Mouse (Mus musculus) CH12.LX (cell line): ENCODE measurements around the gene Pla2g4a. TPM values are rescaled to one million over a fixed set of nuclear protein-coding genes. Genes with fewer than 3 reads are reported as not detected.

Experiments
- DNase-seq: peaks from one replicate; pipeline ENCODE4 v3.0.0-alpha.2; 2013; ENCODE audit errors: extremely low read depth
- H3K27ac ChIP-seq: 2 replicates; pipeline ENCODE4 v1.5.1; 2012; ENCODE audit warnings: low read depth, mild to moderate bottlenecking, control low read depth, moderate library complexity; ENCODE audit not compliant: insufficient read depth
- H3K27me3 ChIP-seq: replicated peaks from 2 replicates; pipeline ENCODE3; 2012; ENCODE audit warnings: inconsistent platforms
- H3K36me3 ChIP-seq, 2 experiments: replicated peaks in 1 of 2; 2 replicates each; pipeline versions ENCODE3 to v1.6.1; 2012; ENCODE audit warnings: inconsistent platforms in 1 of 2, low read length in 1 of 2, mild to moderate bottlenecking in 1 of 2, mixed read lengths in 1 of 2, moderate library complexity in 1 of 2; ENCODE audit not compliant: control insufficient read depth in 1 of 2, insufficient read depth in 1 of 2
- H3K4me1 ChIP-seq, 2 experiments: 2 replicates each; pipeline ENCODE4 v1.6.1; 2012; ENCODE audit warnings: inconsistent platforms in 1 of 2, moderate library complexity in 1 of 2; ENCODE audit not compliant: insufficient read depth in 2 of 2, control insufficient read depth in 1 of 2
- H3K4me2 ChIP-seq: 2 replicates; pipeline ENCODE4 v1.6.1; 2012; ENCODE audit warnings: low read depth, mild to moderate bottlenecking, control low read depth; ENCODE audit not compliant: poor library complexity, insufficient read depth, severe bottlenecking
- H3K4me3 ChIP-seq, 3 experiments: fragments of 150-350 bp in 1 of 3; sonication (generic) in 1 of 3; replicated peaks in 1 of 3; 2 replicates each; pipeline versions ENCODE3 to v1.5.1; 2011 to 2012; ENCODE audit warnings: low read depth in 2 of 3, low read length in 2 of 3, mild to moderate bottlenecking in 2 of 3, moderate library complexity in 2 of 3, control low read depth in 1 of 3, improper control_type of control experiment in 1 of 3, inconsistent platforms in 1 of 3, mixed read lengths in 1 of 3; ENCODE audit not compliant: poor library complexity in 1 of 3
- H3K79me2 ChIP-seq: replicated peaks from 2 replicates; pipeline ENCODE4 v1.6.1; 2012; ENCODE audit warnings: mild to moderate bottlenecking, moderate library complexity; ENCODE audit not compliant: control insufficient read depth, poor library complexity, insufficient read depth, severe bottlenecking; ENCODE audit errors: extremely low read depth
- H3K9ac ChIP-seq: 2 replicates; pipeline ENCODE4 v1.6.1; 2012; ENCODE audit warnings: low read depth, mild to moderate bottlenecking, control low read depth, moderate library complexity; ENCODE audit not compliant: insufficient read depth
- H3K9me3 ChIP-seq: replicated peaks from 2 replicates; pipeline ENCODE3; 2012; ENCODE audit warnings: low read length, inconsistent platforms, mixed read lengths
- CHD1 ChIP-seq: IDR thresholded peaks from 2 replicates; pipeline ENCODE4 v1.6.1; 2012; ENCODE audit warnings: low read depth, low read length, improper control_type of control experiment, inconsistent platforms
- CHD2 ChIP-seq: IDR thresholded peaks from 2 replicates; pipeline ENCODE4 v1.6.1; 2011; ENCODE audit warnings: low read length, improper control_type of control experiment
- ELF1 ChIP-seq: IDR thresholded peaks from 2 replicates; pipeline ENCODE4 v1.6.1; 2014; ENCODE audit warnings: low read depth, mild to moderate bottlenecking, inconsistent platforms, low read length, improper control_type of control experiment
- EP300 ChIP-seq: IDR thresholded peaks from 2 replicates; pipeline ENCODE4 v1.6.1; 2011; ENCODE audit warnings: low read length, improper control_type of control experiment
- ETS1 ChIP-seq: conservative IDR thresholded peaks from 2 replicates; pipeline ENCODE4 v1.6.1; 2012; ENCODE audit warnings: low read depth, mild to moderate bottlenecking, inconsistent platforms, low read length, improper control_type of control experiment, moderate library complexity
- GABPA ChIP-seq: IDR thresholded peaks from 2 replicates; pipeline ENCODE4 v1.6.1; 2012; ENCODE audit warnings: low read depth, low read length, improper control_type of control experiment, inconsistent platforms; ENCODE audit not compliant: insufficient replicate concordance
- HCFC1 ChIP-seq: IDR thresholded peaks from 2 replicates; pipeline ENCODE4 v1.6.1; 2012; ENCODE audit warnings: low read depth, mild to moderate bottlenecking, inconsistent platforms, low read length, improper control_type of control experiment
- IRF4 ChIP-seq: IDR thresholded peaks from 2 replicates; pipeline ENCODE4 v1.6.1; 2014; ENCODE audit warnings: low read depth, mild to moderate bottlenecking, inconsistent platforms, low read length, improper control_type of control experiment
- KAT2A ChIP-seq: IDR thresholded peaks from 2 replicates; pipeline ENCODE4 v1.6.1; 2012; ENCODE audit warnings: low read length, improper control_type of control experiment, inconsistent platforms; ENCODE audit not compliant: insufficient replicate concordance
- MAFK ChIP-seq: IDR thresholded peaks from 2 replicates; pipeline ENCODE4 v1.6.1; 2011; ENCODE audit warnings: low read length, improper control_type of control experiment; ENCODE audit not compliant: insufficient replicate concordance
- MAZ ChIP-seq: IDR thresholded peaks from 2 replicates; pipeline ENCODE4 v1.6.1; 2012; ENCODE audit warnings: low read depth, mild to moderate bottlenecking, inconsistent platforms, low read length, improper control_type of control experiment, moderate library complexity
- MEF2A ChIP-seq: IDR thresholded peaks from 2 replicates; pipeline ENCODE4 v1.6.1; 2014; ENCODE audit warnings: low read depth, mild to moderate bottlenecking, inconsistent platforms, low read length, improper control_type of control experiment, borderline replicate concordance
- MYC ChIP-seq: IDR thresholded peaks from 2 replicates; pipeline ENCODE4 v1.6.1; 2011; ENCODE audit warnings: low read depth, mild to moderate bottlenecking, improper control_type of control experiment, low read length
- NRF1 ChIP-seq: IDR thresholded peaks from 2 replicates; pipeline ENCODE4 v1.6.1; 2014; ENCODE audit warnings: low read depth, mild to moderate bottlenecking, inconsistent platforms, low read length, improper control_type of control experiment, moderate library complexity
- PAX5 ChIP-seq: IDR thresholded peaks from 2 replicates; pipeline ENCODE4 v1.6.1; 2012; ENCODE audit warnings: low read length, inconsistent platforms, mixed read lengths
- RAD21 ChIP-seq: IDR thresholded peaks from 2 replicates; pipeline ENCODE4 v1.6.1; 2011; ENCODE audit warnings: low read depth, mild to moderate bottlenecking, low read length, improper control_type of control experiment, moderate library complexity
- TBP ChIP-seq: conservative IDR thresholded peaks from 2 replicates; pipeline ENCODE4 v1.6.1; 2011; ENCODE audit warnings: low read depth, low read length, improper control_type of control experiment
- TCF12 ChIP-seq: IDR thresholded peaks from 2 replicates; pipeline ENCODE4 v1.6.1; 2014; ENCODE audit warnings: low read depth, mild to moderate bottlenecking, inconsistent platforms, low read length, improper control_type of control experiment
- UBTF ChIP-seq: IDR thresholded peaks from 2 replicates; pipeline ENCODE4 v1.6.1; 2012; ENCODE audit warnings: low read depth, mild to moderate bottlenecking, inconsistent platforms, low read length, improper control_type of control experiment, moderate library complexity
- ZC3H11A ChIP-seq: IDR thresholded peaks from 2 replicates; pipeline ENCODE4 v1.6.1; 2012; ENCODE audit warnings: low read depth, mild to moderate bottlenecking, inconsistent platforms, low read length, improper control_type of control experiment
- ZMIZ1 ChIP-seq: IDR thresholded peaks from 2 replicates; pipeline ENCODE4 v1.6.1; 2012; ENCODE audit warnings: low read depth, mild to moderate bottlenecking, inconsistent platforms, low read length, improper control_type of control experiment
- ZNF384 ChIP-seq: IDR thresholded peaks from 2 replicates; pipeline ENCODE4 v1.6.1; 2012; ENCODE audit warnings: low read depth, low read length, improper control_type of control experiment, inconsistent platforms
- dilution Hi-C: fragments of 300-500 bp; cut with MboI; formaldehyde crosslinking; loops from 2 replicates; pipeline ENCODE4 v1.14.3; 2020; ENCODE audit warnings: low sequenced_read_pairs; ENCODE audit not compliant: extremely low pct_unique_long_range_greater_than_20kb, extremely low pct_ligation_motif_present
- in situ Hi-C: fragments of 300-500 bp; cut with MboI; formaldehyde crosslinking; loops from 3 replicates; pipeline ENCODE4 v1.14.3; 2019; ENCODE audit warnings: low sequenced_read_pairs, low pct_ligation_motif_present, low pct_unique_long_range_greater_than_20kb, mixed read lengths
- polyA plus RNA-seq: library from polyadenylated mRNA; unstranded; fragments of >175 nt; gene quantifications from 2 replicates; pipeline ENCODE4 v1.2.1, GENCODE M21; 2012; ENCODE audit warnings: low read depth; ENCODE audit not compliant: insufficient read length
- total RNA-seq, 2 experiments: library from RNA; depleted of rRNA; stranded (reverse); fragments of 300-350 nt in 1 of 2; fragments of >200 nt in 1 of 2; gene quantifications; 2 replicates each; pipeline ENCODE4 v1.2.3; 2012 to 2014

Pla2g4a gene
- total and polyA plus RNA-seq, 3 experiments: 3.2 to 15.6 (median 3.5) TPM

GRCm38 (mm10) chr1:149950656-149951055, 10.4 kb downstream of the Pla2g4a start (continued):
- TF ChIP-seq ELF1: no peak
- TF ChIP-seq IRF4: no peak; the same call in 1 of the 2 replicates
- TF ChIP-seq ZC3H11A: no peak
- no peak for TF ChIP-seq ZNF384
- no peak for TF ChIP-seq RAD21
- TF ChIP-seq UBTF: no peak
- no peak for TF ChIP-seq ZMIZ1
- peak; percentile 49; the same call in 1 of the 2 replicates for TF ChIP-seq TBP

GRCm38 (mm10) chr1:149950254-149950653, 10.8 kb downstream of the Pla2g4a start:
- H3K79me2 ChIP-seq: peaks cover 30% of the 10 kb centered on the region
- no peak for TF ChIP-seq HCFC1
- no peak for TF ChIP-seq MYC
- no peak for TF ChIP-seq KAT2A
- TF ChIP-seq ZC3H11A: no peak
- TF ChIP-seq RAD21: no peak
- TF ChIP-seq CHD2: no peak
- no peak for TF ChIP-seq NRF1
- TF ChIP-seq ETS1: no peak
- TF ChIP-seq ZMIZ1: no peak
- no peak for TF ChIP-seq MAFK
- no peak for TF ChIP-seq EP300
- TF ChIP-seq TCF12: no peak
- no peak for TF ChIP-seq PAX5
- no peak for TF ChIP-seq UBTF
- TF ChIP-seq CHD1: no peak
- no peak for TF ChIP-seq GABPA
- TF ChIP-seq MEF2A: no peak
- TF ChIP-seq MAZ: no peak
- H3K27me3 ChIP-seq: no peaks in the 10 kb centered on the region
- in situ Hi-C loops: no loop called here
- no peaks in the 10 kb centered on the region for H3K9me3 ChIP-seq
- no peaks in the 10 kb centered on the region for H3K36me3 ChIP-seq
- H3K4me2 ChIP-seq: peak overlapping the region; percentile 98
- H3K9ac ChIP-seq: peak overlapping the region; percentile 71
- peak overlapping the region; percentile 51 for H3K27ac ChIP-seq
- DNase-seq: no peak
- H3K4me3 ChIP-seq: no peak overlapping the region
- dilution Hi-C loops: no loop called here
- H3K4me1 ChIP-seq: peaks cover 7 to 28% of the 10 kb centered on the region in 2 experiments
